15 mouse cellular contexts compared by ENCODE assay signal in the genomic region with DNA sequence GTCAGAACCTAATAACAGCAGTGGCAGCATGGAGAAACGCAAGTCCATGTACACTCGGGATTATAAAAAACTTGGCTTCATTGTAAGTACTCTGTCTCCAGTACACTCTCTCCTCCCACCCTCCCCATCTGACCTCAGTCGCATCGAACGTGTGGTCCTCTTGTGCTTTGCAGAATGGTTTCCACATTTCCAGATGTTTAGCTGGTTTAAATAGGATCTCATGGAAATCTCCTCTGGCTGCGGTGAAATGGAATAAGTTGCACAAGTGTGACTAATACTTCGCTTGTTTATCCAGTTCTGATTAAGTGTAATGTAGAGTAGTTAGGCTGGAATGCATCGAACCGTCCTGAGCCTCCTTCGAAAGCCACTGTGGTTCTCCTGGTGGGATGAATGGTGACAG.
DNase-seq lines count a peak whose midpoint lies in the region; ATAC-seq lines count a peak whose summit lies in the region.
"Had no signal": no experiment of that assay in that cellular context is flagged by ENCODE, and none has a peak within 500 bp of the region (broad histone marks: within the 10 kb centered on the region; RNA-seq: fewer than 3 reads in every experiment).

No protein-coding gene starts in this region.

- no peak overlapping the region for H3K27ac ChIP-seq in limb, embryonic 13.5 days
- H3K27ac ChIP-seq in limb, embryonic 10.5 days = no peak overlapping the region
- peak overlapping the region; percentile 76 for H3K27ac ChIP-seq in lung, embryonic 15.5 days
- peak overlapping the region; percentile 76 for H3K27ac ChIP-seq in stomach, embryonic 16.5 days (ENCODE audit: low read length)
- H3K27ac ChIP-seq: hindbrain, embryonic 10.5 days; midbrain, embryonic 13.5 days had no signal

- DNase-seq in adrenal gland, adult 2 months = peak; percentile 15
- no peak for DNase-seq in adrenal gland, postnatal 10 days
- DNase-seq in limb, embryonic 10.5 days (ENCODE audit: low spot score) = no peak
- no peak for DNase-seq in cerebellum, postnatal 25 days
- no peak for DNase-seq in ovary, postnatal 14 days (ENCODE audit: low spot score)
- DNase-seq: cerebellum, adult 8-10 months; embryo, embryonic 11 days; kidney, adult 8-10 months; liver, postnatal 0 days had no signal

- no peaks in the 10 kb centered on the region for H3K9me3 ChIP-seq in limb, embryonic 13.5 days
- H3K9me3 ChIP-seq in limb, embryonic 10.5 days (replicated peaks) = no peaks in the 10 kb centered on the region
- no peaks in the 10 kb centered on the region for H3K9me3 ChIP-seq in lung, embryonic 15.5 days
- H3K9me3 ChIP-seq in stomach, embryonic 16.5 days (replicated peaks; ENCODE audit: control insufficient read depth, low read length) = no peaks in the 10 kb centered on the region
- H3K9me3 ChIP-seq: hindbrain, embryonic 10.5 days; midbrain, embryonic 13.5 days had no signal

- 0 out of 2 replicates have a peak, but pooled peaks cover 4% of the 10 kb centered on the region for H3K27me3 ChIP-seq in limb, embryonic 13.5 days
- no peaks in the 10 kb centered on the region for H3K27me3 ChIP-seq in limb, embryonic 10.5 days (ENCODE audit: low read depth, poor library complexity, severe bottlenecking)
- H3K27me3 ChIP-seq in lung, embryonic 15.5 days = no peaks in the 10 kb centered on the region
- no peaks in the 10 kb centered on the region for H3K27me3 ChIP-seq in stomach, embryonic 16.5 days (ENCODE audit: control insufficient read depth, insufficient read depth, low read length)
- H3K27me3 ChIP-seq: midbrain, embryonic 13.5 days had no signal

- 51% methylated on average over 10 of the region's 10 CpGs for WGBS in limb, embryonic 13.5 days
- 93% methylated on average over 10 of the region's 10 CpGs for WGBS in limb, embryonic 10.5 days
- WGBS in lung, embryonic 15.5 days = 57% methylated on average over 10 of the region's 10 CpGs
- 65% methylated on average over 10 of the region's 10 CpGs for WGBS in stomach, embryonic 16.5 days

- ATAC-seq in limb, embryonic 13.5 days (ENCODE audit: low FRiP score, low read depth) = peak; percentile 67
- ATAC-seq in lung, embryonic 15.5 days (ENCODE audit: borderline replicate concordance, extremely low read depth, low FRiP score, low TSS enrichment) = peak; percentile 54
- ATAC-seq in stomach, embryonic 16.5 days (ENCODE audit: insufficient read depth, low FRiP score) = peak; percentile 68; the same call in 1 of the 2 replicates
- ATAC-seq: forebrain, embryonic 14.5 days; liver, postnatal 0 days; midbrain, embryonic 13.5 days had no signal

- peaks cover 11% of the 10 kb centered on the region for H3K4me1 ChIP-seq in limb, embryonic 13.5 days
- H3K4me1 ChIP-seq in limb, embryonic 10.5 days = peaks cover 4% of the 10 kb centered on the region; the same call in 1 of the 2 replicates
- peaks cover 7% of the 10 kb centered on the region for H3K4me1 ChIP-seq in lung, embryonic 15.5 days
- H3K4me1 ChIP-seq in stomach, embryonic 16.5 days (ENCODE audit: control insufficient read depth, insufficient read depth, low read length) = peaks cover 7% of the 10 kb centered on the region; the same call in 1 of the 2 replicates
- H3K4me1 ChIP-seq: hindbrain, embryonic 10.5 days; midbrain, embryonic 13.5 days had no signal

- H3K9ac ChIP-seq in limb, embryonic 13.5 days = no peak overlapping the region
- no peak overlapping the region for H3K9ac ChIP-seq in lung, embryonic 15.5 days
- no peak overlapping the region for H3K9ac ChIP-seq in stomach, embryonic 16.5 days (ENCODE audit: low read length)
- H3K9ac ChIP-seq: liver, postnatal 0 days; midbrain, embryonic 13.5 days had no signal

- no peak overlapping the region for H3K4me3 ChIP-seq in limb, embryonic 13.5 days
- no peak overlapping the region for H3K4me3 ChIP-seq in limb, embryonic 10.5 days
- H3K4me3 ChIP-seq in lung, embryonic 15.5 days = no peak overlapping the region
- no peak overlapping the region for H3K4me3 ChIP-seq in stomach, embryonic 16.5 days (replicated peaks; ENCODE audit: low read length)
- H3K4me3 ChIP-seq: hindbrain, embryonic 10.5 days; midbrain, embryonic 13.5 days had no signal

- H3K36me3 ChIP-seq in limb, embryonic 13.5 days = no peaks in the 10 kb centered on the region
- no peaks in the 10 kb centered on the region for H3K36me3 ChIP-seq in limb, embryonic 10.5 days
- no peaks in the 10 kb centered on the region for H3K36me3 ChIP-seq in lung, embryonic 15.5 days
- no peaks in the 10 kb centered on the region for H3K36me3 ChIP-seq in stomach, embryonic 16.5 days (ENCODE audit: control insufficient read depth, insufficient read depth, low read length)
- H3K36me3 ChIP-seq: hindbrain, embryonic 10.5 days; midbrain, embryonic 13.5 days had no signal

- no peak overlapping the region for H3K4me2 ChIP-seq in limb, embryonic 13.5 days (replicated peaks)
- no peak overlapping the region for H3K4me2 ChIP-seq in lung, embryonic 15.5 days
- H3K4me2 ChIP-seq in stomach, embryonic 16.5 days (ENCODE audit: low read depth, low read length) = no peak overlapping the region
- H3K4me2 ChIP-seq: midbrain, embryonic 13.5 days had no signal

Comparison
In these comparisons a context has a peak if more than half of its experiments do, and no peak if none do; other contexts are left out.
1. H3K27ac ChIP-seq: peak in lung, embryonic 15.5 days (single experiment) and stomach, embryonic 16.5 days (single experiment); none in limb, embryonic 13.5 days (single experiment) and limb, embryonic 10.5 days (single experiment).
2. Peak in every context shown above with its lines, with median percentiles within 50 percentile points of each other: ATAC-seq.